Mouse (Mus musculus) frontal cortex, postnatal 14 days (tissue): ENCODE data around the gene Ccdc85c.

ENCODE experiments used
- DNase-seq, 2 experiments: peaks; one replicate each; pipeline ENCODE4 v3.0.0; 2022; ENCODE audit warnings: low spot score in 2 of 2

Gene Ccdc85c

DNA sequence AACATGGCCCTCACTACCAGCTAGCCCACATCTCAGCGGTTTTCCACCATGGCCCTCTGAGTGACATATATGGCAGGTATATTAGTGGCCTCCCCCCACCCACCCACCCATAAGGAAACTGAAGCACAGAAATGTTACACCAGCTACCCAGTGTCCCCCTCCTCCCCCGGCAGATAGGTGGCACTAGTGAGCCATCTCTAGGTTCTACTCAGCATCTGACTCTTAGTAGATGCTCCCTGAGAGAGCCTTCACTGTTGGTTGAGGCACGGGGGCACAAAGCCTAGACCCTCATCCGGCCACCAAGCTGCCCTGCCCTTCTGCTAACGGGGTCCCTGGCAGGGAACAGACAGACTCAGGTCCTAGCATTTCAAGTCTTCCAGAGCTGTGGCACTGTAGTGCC lies 57.7 kb downstream of the Ccdc85c start:
- DNase-seq, result peak in 1 of 2 experiments; percentile 47

GRCm38 (mm10) chr12:108216611-108217370 lies 58.4 kb downstream of the Ccdc85c start:
- no peak for DNase-seq

- DNase-seq, result no peak
These were observed 60.1 kb downstream of the Ccdc85c start for GRCm38 (mm10) chr12:108215090-108215489.

DNA sequence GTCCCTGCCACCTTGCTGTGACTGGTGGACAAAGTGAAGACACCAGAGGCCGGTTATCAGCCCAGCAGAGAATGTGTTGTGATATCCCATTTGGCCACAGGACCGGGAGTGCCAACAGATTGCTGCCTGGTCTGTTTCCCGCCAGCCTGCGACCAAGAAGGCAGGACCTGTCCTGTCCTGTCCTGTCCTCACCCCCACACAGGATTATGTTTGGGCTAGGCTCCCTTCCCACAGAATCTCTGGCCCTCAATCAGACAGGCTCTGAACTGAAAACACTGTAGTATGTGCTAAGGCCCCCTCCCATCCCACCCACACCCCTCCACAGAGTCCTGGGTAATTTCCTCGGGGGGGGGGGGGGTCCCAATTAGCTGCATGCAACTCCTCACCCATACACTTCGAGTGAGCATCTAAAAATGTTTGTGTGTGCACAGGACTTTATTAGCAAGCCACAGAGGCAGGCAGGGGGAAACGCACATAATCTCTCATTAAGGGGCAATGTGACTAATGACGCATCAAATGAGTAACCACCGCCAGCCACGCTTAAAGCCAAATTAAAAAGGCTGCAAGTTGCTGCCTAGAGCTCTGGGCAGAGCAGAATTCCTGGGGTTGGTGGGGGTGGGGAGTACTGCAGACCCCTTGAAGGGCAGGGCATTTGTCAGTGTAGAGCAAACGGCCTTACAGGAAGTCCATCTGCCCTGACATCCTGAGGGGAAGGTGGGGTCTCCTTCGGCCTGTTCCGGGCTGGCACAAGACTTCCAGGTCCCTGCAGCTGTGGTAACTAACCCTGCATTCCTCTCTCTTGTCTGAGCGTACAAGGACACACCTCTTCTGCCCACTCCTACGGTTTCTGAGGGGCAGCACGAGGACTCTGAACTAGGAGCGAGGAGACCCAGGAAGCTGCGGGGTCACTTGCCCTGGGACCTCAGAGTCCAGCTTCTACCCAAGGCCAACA lies 61.9 kb downstream of the Ccdc85c start:
- no peak for DNase-seq

- no peak for DNase-seq
These were observed 62.7 kb downstream of the Ccdc85c start for GRCm38 (mm10) chr12:108212476-108212875.

- DNase-seq, result no peak
These were observed 63.2 kb downstream of the Ccdc85c start for GRCm38 (mm10) chr12:108212071-108212470.

DNA sequence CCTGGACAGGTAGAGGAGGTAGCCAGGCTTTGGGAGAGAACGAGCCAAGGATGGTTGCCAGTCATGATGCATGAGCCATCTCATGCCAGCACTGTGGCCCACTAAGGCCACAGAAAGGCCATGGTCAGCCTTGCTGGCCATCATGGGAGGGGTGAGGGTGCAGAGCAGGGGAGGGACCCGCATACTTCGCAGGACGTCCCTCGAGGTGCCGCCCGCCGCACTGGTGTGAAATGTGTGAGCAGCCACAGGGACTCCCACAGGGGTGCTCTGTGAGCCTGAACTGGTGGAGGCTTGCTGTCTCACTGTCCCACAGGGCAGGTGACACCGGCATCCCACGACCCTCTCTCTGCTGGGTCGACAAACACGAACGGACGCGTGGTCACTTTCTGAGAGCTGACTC lies 64.6 kb downstream of the Ccdc85c start:
- no peak for DNase-seq

GRCm38 (mm10) chr12:108208726-108209438 lies 66.3 kb downstream of the Ccdc85c start:
- peak; percentile 60 to 70 for DNase-seq

DNA sequence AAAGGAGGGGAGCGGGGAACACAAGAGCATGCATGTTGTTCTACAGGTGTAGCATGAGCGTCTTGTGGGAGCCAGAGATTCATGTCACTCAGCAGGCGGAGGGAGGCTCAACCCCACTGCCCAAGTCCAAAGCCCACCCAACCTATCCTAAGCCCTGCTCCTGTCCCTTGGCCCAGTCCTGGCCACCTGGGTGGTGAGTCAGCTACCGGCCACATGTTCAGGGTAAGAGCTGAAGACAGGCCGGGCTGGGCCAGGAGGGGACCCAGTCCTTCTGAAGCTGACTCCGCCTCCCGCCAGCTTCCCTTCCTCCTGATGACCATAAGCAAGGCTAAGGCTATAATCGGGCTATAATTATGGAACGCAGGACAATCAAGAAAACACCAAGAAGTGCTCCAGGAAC lies 67.0 kb downstream of the Ccdc85c start:
- no peak for DNase-seq

GRCm38 (mm10) chr12:108206641-108207040 lies 68.6 kb downstream of the Ccdc85c start:
- DNase-seq, result peak in 1 of 2 experiments; percentile 70

DNA sequence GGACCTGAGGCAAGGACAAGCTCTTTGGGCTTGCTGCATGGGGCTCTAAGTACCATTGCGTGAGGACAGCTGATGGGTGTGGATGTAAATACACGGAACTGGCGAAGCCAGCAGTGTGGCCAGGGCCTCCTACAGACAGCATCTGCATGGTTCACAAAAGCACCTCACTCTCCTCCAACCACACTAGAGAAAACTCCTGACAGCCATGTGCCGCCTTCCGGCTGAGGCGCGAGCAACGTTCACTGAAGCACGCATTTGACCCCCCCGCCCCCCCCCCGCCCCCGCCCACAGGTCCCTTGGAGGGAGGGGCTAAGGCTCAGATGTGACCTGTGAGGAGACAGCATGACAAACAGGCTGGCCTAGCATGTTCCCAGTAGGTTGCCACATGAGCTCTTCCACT lies 70.2 kb downstream of the Ccdc85c start:
- DNase-seq, result no peak

GRCm38 (mm10) chr12:108203895-108204294 lies 71.3 kb downstream of the Ccdc85c start:
- no peak for DNase-seq

DNA sequence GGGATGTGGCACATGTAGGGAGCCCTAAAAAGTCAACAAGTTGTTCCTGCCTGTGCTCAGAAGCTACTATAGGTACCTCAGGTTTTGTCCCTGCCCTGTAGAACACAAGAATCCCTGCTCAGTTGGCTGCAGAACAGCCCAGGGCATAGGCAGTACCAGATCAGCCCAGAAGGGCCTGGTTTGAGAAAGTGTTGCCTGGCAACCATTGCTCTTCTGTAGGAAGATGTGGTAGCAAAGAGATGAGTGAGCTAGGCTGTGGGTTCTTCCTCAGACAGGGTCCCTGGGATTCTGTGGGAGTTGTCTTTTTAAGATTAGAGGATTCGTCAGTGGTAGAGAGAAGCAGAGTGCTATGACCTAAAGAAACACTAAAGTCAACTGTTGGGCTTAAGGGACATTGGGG lies 75.1 kb downstream of the Ccdc85c start:
- no peak for DNase-seq

DNA sequence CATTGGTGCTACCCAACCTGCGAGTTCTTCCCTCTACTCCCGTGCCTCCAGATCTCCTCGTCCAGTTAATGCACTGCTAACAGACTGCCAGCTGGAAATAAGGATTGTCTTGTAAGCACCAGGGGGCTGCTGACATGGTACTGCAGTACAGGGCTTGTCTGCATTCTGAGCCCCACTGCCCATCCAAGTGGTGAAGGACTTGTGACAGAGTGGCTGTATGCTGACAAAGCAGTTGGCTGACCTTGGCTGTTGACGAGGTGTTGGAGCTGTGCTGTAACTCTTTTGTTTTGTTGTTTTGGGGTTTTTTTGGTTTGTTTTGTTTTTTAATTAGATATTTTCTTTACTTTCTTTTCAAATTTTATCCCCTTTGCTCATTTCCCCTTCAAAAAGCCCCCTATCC lies 76.8 kb downstream of the Ccdc85c start:
- no peak for DNase-seq

DNA sequence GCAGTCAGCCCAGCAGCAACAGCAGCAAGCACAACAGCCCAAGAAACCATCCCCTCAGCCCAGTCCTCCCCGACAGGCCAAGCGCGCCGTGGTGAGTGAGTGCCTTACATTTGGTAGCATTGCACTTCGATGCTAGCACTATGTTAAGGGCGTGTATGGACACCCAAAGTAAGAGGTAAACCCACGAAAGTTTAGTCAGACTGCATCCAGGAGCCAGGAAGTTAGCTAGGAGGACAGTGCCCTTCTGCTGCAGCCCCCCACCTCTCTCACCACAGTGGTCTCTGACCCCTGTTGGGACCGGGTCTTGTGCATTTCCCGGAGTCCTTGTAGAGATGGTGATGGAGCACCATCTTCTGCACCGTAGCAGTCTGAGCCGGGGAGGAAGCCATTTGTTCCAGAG lies 79.5 kb downstream of the Ccdc85c start:
- no peak for DNase-seq

- DNase-seq, result no peak
These were observed 81.3 kb downstream of the Ccdc85c start for GRCm38 (mm10) chr12:108193878-108194277.

- no peak for DNase-seq
These were observed 87.6 kb downstream of the Ccdc85c start for GRCm38 (mm10) chr12:108187541-108188091.

GRCm38 (mm10) chr12:108181716-108182115 lies 93.5 kb downstream of the Ccdc85c start:
- DNase-seq, result no peak

GRCm38 (mm10) chr12:108179321-108180266 lies 95.6 kb downstream of the Ccdc85c start, which contains the start of gene Ccnk:
Ccnk (plus strand) TSS chr12:108179579.
- DNase-seq, result peak; percentile 99 to 100

GRCm38 (mm10) chr12:108179246-108179320 lies 96.1 kb downstream of the Ccdc85c start, which contains the start of gene Setd3:
Setd3 (minus strand) TSS chr12:108179314.
- DNase-seq, result no peak
